Mouse (Mus musculus) liver, postnatal 0 days (tissue): ENCODE results near the gene F830045P16Rik.

ENCODE experiments used
- CTCF ChIP-seq: sonication (generic); IDR thresholded peaks from 2 replicates; pipeline ENCODE4 v1.5.1; 2016; ENCODE audit warnings: antibody characterized with exemption, low read depth
- EP300 ChIP-seq: IDR thresholded peaks from 2 replicates; pipeline ENCODE4 v1.6.1; 2016; ENCODE audit warnings: antibody characterized with exemption, low read depth, mild to moderate bottlenecking

DNA sequence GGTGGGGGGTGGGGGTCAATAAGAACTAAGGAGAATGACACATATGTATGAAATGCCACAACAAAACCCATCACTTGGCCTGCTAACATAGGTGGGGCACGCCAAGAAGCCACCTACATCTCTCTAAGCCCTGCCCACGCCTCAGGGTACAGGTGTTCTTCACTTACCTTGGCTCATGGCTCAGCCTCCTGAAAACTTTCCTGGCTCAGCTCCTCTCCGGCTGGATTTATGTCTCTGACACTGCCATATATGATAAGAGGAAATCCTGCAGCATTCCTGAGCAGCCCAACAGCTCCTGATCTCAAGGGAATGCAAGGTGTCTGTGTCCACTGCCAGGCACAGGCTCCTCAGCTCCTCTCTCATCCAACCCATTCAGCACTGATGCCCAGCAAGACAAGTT, 124.8 kb downstream of the F830045P16Rik start:
- TF ChIP-seq CTCF, result no peak
- TF ChIP-seq EP300, result no peak
